Mouse (Mus musculus): ENCODE measurements around the gene Inhbb. TPM values are rescaled to one million over a fixed set of nuclear protein-coding genes. Genes with fewer than 3 reads are reported as not detected.
A peak's percentile ranks its signal among the peaks of the same experiment; 100 is the strongest.

Inhbb gene
- polyA plus RNA-seq (2015; fragmentation: Nextera tagmentation; extraction: Ambion mirVana): 0.36 and 0.53 TPM in 2 replicates

- H3K4me2 ChIP-seq (ENCODE audit: low read depth, low read length): peak within 1 kb of the TSS; percentile 100
- 0% methylated on average over 69 of the region's 92 CpGs for WGBS
- H3K4me1 ChIP-seq (replicated peaks; ENCODE audit: control insufficient read depth, insufficient read depth, low read length): peaks cover 16% of the 10 kb centered on the region
- H3K9ac ChIP-seq (ENCODE audit: low read length): peak within 1 kb of the TSS; percentile 64
- no peak within 1 kb of the TSS for H3K27ac ChIP-seq (ENCODE audit: low read length)
- H3K9me3 ChIP-seq (ENCODE audit: control insufficient read depth, low read length): no peaks in the 10 kb centered on the region
- H3K27me3 ChIP-seq (ENCODE audit: control insufficient read depth, insufficient read depth, low read depth, low read length): peaks cover 82% of the 10 kb centered on the region
- H3K36me3 ChIP-seq (ENCODE audit: control insufficient read depth, insufficient read depth, low read length): no peaks in the 10 kb centered on the region
- peak within 1 kb of the TSS; percentile 69 for H3K4me3 ChIP-seq (ENCODE audit: low read length)
- peak; percentile 46 for ATAC-seq (ENCODE audit: low read depth)
Observed at GRCm38 (mm10) chr1:119421576-119422421, at the start of gene Inhbb. TSS of gene Inhbb (minus strand) at chr1:119422248.

GRCm38 (mm10) chr1:119463386-119463785, 41.3 kb upstream of the Inhbb start:
- no peaks in the 10 kb centered on the region for H3K4me1 ChIP-seq (replicated peaks; ENCODE audit: control insufficient read depth, insufficient read depth, low read length)
- H3K4me2 ChIP-seq (ENCODE audit: low read depth, low read length): no peak overlapping the region
- WGBS: 46% methylated on average over 2 of the region's 2 CpGs
- no peak overlapping the region for H3K9ac ChIP-seq (ENCODE audit: low read length)
- H3K36me3 ChIP-seq (ENCODE audit: control insufficient read depth, insufficient read depth, low read length): no peaks in the 10 kb centered on the region; the same call in 1 of the 2 replicates
- no peaks in the 10 kb centered on the region for H3K27me3 ChIP-seq (ENCODE audit: control insufficient read depth, insufficient read depth, low read depth, low read length)
- no peak for ATAC-seq (ENCODE audit: low read depth)
- no peak overlapping the region for H3K4me3 ChIP-seq (ENCODE audit: low read length)
- H3K9me3 ChIP-seq (ENCODE audit: control insufficient read depth, low read length): no peaks in the 10 kb centered on the region
- no peak overlapping the region for H3K27ac ChIP-seq (ENCODE audit: low read length)

- H3K4me3 ChIP-seq (ENCODE audit: low read length): no peak overlapping the region
- no peak for ATAC-seq (ENCODE audit: low read depth)
- H3K36me3 ChIP-seq (ENCODE audit: control insufficient read depth, insufficient read depth, low read length): no peaks in the 10 kb centered on the region
- 88% methylated on average over 2 of the region's 2 CpGs for WGBS
- H3K4me1 ChIP-seq (replicated peaks; ENCODE audit: control insufficient read depth, insufficient read depth, low read length): peaks cover 9% of the 10 kb centered on the region; the same call in 1 of the 2 replicates
- H3K4me2 ChIP-seq (ENCODE audit: low read depth, low read length): no peak overlapping the region
- no peaks in the 10 kb centered on the region for H3K9me3 ChIP-seq (ENCODE audit: control insufficient read depth, low read length)
- no peak overlapping the region for H3K9ac ChIP-seq (ENCODE audit: low read length)
- no peak overlapping the region for H3K27ac ChIP-seq (ENCODE audit: low read length)
- H3K27me3 ChIP-seq (ENCODE audit: control insufficient read depth, insufficient read depth, low read depth, low read length): no peaks in the 10 kb centered on the region
Observed at GRCm38 (mm10) chr1:119460062-119460461, 38.0 kb upstream of the Inhbb start.

- Histone ChIP-seq H3K4me2 (ENCODE audit: low read depth, low read length) (no peak overlapping the region), H3K4me3 (ENCODE audit: low read length) (no peak overlapping the region), H3K36me3 (ENCODE audit: control insufficient read depth, insufficient read depth, low read length) (no peaks in the 10 kb centered on the region), H3K9me3 (ENCODE audit: control insufficient read depth, low read length) (no peaks in the 10 kb centered on the region), H3K27ac (ENCODE audit: low read length) (no peak overlapping the region), H3K4me1 (replicated peaks; ENCODE audit: control insufficient read depth, insufficient read depth, low read length) (peaks cover 9% of the 10 kb centered on the region; the same call in 1 of the 2 replicates), H3K27me3 (ENCODE audit: control insufficient read depth, insufficient read depth, low read depth, low read length) (no peaks in the 10 kb centered on the region), H3K9ac (ENCODE audit: low read length) (no peak overlapping the region)
- WGBS: 11% methylated on average over 10 of the region's 10 CpGs
- peak; percentile 42; the same call in 1 of the 2 replicates for ATAC-seq (ENCODE audit: low read depth)
Observed at GRCm38 (mm10) chr1:119457993-119458605, 36.1 kb upstream of the Inhbb start.

- H3K9me3 ChIP-seq (ENCODE audit: control insufficient read depth, low read length): no peaks in the 10 kb centered on the region
- H3K9ac ChIP-seq (ENCODE audit: low read length): no peak overlapping the region
- H3K27ac ChIP-seq (ENCODE audit: low read length): no peak overlapping the region
- peak; percentile 32; the same call in 1 of the 2 replicates for ATAC-seq (ENCODE audit: low read depth)
- H3K4me2 ChIP-seq (ENCODE audit: low read depth, low read length): peak overlapping the region; percentile 27; the same call in 1 of the 2 replicates
- WGBS: 31% methylated on average over 5 of the region's 5 CpGs
- no peaks in the 10 kb centered on the region for H3K36me3 ChIP-seq (ENCODE audit: control insufficient read depth, insufficient read depth, low read length)
- H3K4me3 ChIP-seq (ENCODE audit: low read length): no peak overlapping the region
- peaks cover 9% of the 10 kb centered on the region; the same call in 1 of the 2 replicates for H3K4me1 ChIP-seq (replicated peaks; ENCODE audit: control insufficient read depth, insufficient read depth, low read length)
- no peaks in the 10 kb centered on the region for H3K27me3 ChIP-seq (ENCODE audit: control insufficient read depth, insufficient read depth, low read depth, low read length)
Observed at GRCm38 (mm10) chr1:119457528-119457855, 35.4 kb upstream of the Inhbb start.

GRCm38 (mm10) chr1:119456671-119457527, 34.9 kb upstream of the Inhbb start:
- Histone ChIP-seq H3K27me3 (ENCODE audit: control insufficient read depth, insufficient read depth, low read depth, low read length) (no peaks in the 10 kb centered on the region), H3K36me3 (ENCODE audit: control insufficient read depth, insufficient read depth, low read length) (no peaks in the 10 kb centered on the region), H3K4me2 (ENCODE audit: low read depth, low read length) (peak overlapping the region; percentile 27), H3K27ac (ENCODE audit: low read length) (no peak overlapping the region), H3K9ac (ENCODE audit: low read length) (no peak overlapping the region), H3K4me1 (replicated peaks; ENCODE audit: control insufficient read depth, insufficient read depth, low read length) (peaks cover 9% of the 10 kb centered on the region; the same call in 1 of the 2 replicates), H3K9me3 (ENCODE audit: control insufficient read depth, low read length) (no peaks in the 10 kb centered on the region), H3K4me3 (ENCODE audit: low read length) (no peak overlapping the region)
- WGBS: 34% methylated on average over 19 of the region's 19 CpGs
- ATAC-seq (ENCODE audit: low read depth): peak; percentile 35; the same call in 1 of the 2 replicates

- no peak overlapping the region for H3K9ac ChIP-seq (ENCODE audit: low read length)
- H3K4me2 ChIP-seq (ENCODE audit: low read depth, low read length): no peak overlapping the region
- no peak overlapping the region for H3K27ac ChIP-seq (ENCODE audit: low read length)
- no peaks in the 10 kb centered on the region for H3K9me3 ChIP-seq (ENCODE audit: control insufficient read depth, low read length)
- H3K4me3 ChIP-seq (ENCODE audit: low read length): no peak overlapping the region
- H3K4me1 ChIP-seq (replicated peaks; ENCODE audit: control insufficient read depth, insufficient read depth, low read length): peaks cover 9% of the 10 kb centered on the region; the same call in 1 of the 2 replicates
- 44% methylated on average over 4 of the region's 4 CpGs for WGBS
- no peaks in the 10 kb centered on the region for H3K36me3 ChIP-seq (ENCODE audit: control insufficient read depth, insufficient read depth, low read length)
- no peaks in the 10 kb centered on the region for H3K27me3 ChIP-seq (ENCODE audit: control insufficient read depth, insufficient read depth, low read depth, low read length)
- ATAC-seq (ENCODE audit: low read depth): no peak
Observed at GRCm38 (mm10) chr1:119453731-119454130, 31.7 kb upstream of the Inhbb start.

GRCm38 (mm10) chr1:119451417-119451816, 29.4 kb upstream of the Inhbb start:
- Histone ChIP-seq H3K27ac (ENCODE audit: low read length) (no peak overlapping the region), H3K4me1 (replicated peaks; ENCODE audit: control insufficient read depth, insufficient read depth, low read length) (peaks cover 2% of the 10 kb centered on the region)
- WGBS: 59% methylated on average over 10 of the region's 10 CpGs

More at GRCm38 (mm10) chr1:119451417-119451816, 29.4 kb upstream of the Inhbb start:
- Histone ChIP-seq H3K36me3 (ENCODE audit: control insufficient read depth, insufficient read depth, low read length) (no peaks in the 10 kb centered on the region), H3K4me2 (ENCODE audit: low read depth, low read length) (no peak overlapping the region), H3K9me3 (ENCODE audit: control insufficient read depth, low read length) (no peaks in the 10 kb centered on the region), H3K27me3 (ENCODE audit: control insufficient read depth, insufficient read depth, low read depth, low read length) (no peaks in the 10 kb centered on the region), H3K4me3 (ENCODE audit: low read length) (no peak overlapping the region), H3K9ac (ENCODE audit: low read length) (no peak overlapping the region)
- no peak for ATAC-seq (ENCODE audit: low read depth)
